Mouse (Mus musculus) left cerebral cortex, adult 6 months (tissue): ENCODE measurements around the gene Mrpl43. TPM values are rescaled to one million over a fixed set of nuclear protein-coding genes. Genes with fewer than 3 reads are reported as not detected.

Experiments
- long read RNA-seq, 2 experiments: library from polyadenylated mRNA; unstranded; transcript quantifications; one replicate each; pipeline ENCODE4 v2.0.0; 2019 to 2020
- polyA plus RNA-seq: library from polyadenylated mRNA; unstranded; fragments of <200 nt; fragmentation: Nextera tagmentation; gene quantifications from 2 replicates; pipeline ENCODE4 v1.2.3, GENCODE M21; 2021

Gene Mrpl43
- 91.6 and 91.7 TPM in 2 replicates for polyA plus RNA-seq
- long read RNA-seq, experiment 1, transcript Mrpl43-201 (3 exons, 1,398 nt): major isoform, 46 of 56 reads
- long read RNA-seq, experiment 1, partial matches to known transcripts: 0 of 56 reads
- long read RNA-seq, experiment 1, other reads (novel, unspliced or antisense): 8 of 56 reads
- long read RNA-seq, experiment 2, transcript Mrpl43-201 (3 exons, 1,398 nt): major isoform, 115 of 137 reads
- long read RNA-seq, experiment 2, partial matches to known transcripts: 3 of 137 reads
- long read RNA-seq, experiment 2, other reads (novel, unspliced or antisense): 16 of 137 reads

DNA sequence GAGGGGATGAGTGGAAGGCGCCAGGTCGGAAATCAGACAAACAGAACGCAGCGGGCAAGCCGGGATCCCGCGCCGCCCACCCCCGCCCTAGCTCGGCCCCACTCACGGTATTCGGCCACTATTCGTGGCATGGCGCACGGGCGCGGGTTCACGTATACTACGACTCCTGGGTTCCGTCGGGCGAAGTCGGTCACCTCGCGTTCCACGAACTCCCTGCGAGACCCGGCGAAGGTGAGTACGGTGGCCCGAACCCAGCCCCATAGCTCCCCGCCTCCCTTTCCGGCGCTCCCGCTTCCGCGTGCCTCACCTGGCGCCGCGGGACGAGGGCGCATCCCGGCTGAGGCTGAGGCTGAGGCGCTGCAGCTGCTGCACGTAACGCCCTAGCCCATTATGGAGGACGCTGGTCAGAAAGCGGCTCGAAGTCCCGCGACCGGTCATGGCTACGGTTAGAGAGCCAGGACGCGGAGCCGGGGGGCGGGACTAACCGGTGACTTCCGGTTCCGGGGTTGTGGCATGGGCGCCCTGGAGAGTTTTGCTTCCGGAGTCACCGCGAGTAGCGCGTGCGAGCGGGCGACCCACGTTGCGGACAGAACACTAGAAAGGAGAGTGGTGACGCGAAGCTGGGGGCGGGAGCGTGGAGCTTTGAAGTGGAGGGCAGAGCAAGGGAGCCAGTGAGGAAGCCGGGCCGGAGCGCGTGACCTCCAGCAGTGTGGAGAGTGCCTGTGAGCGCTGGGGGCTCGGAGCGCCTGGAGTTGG, at the start of gene Mrpl43:
TSS of gene Mrpl43 (minus strand) at position 486 of the 756 bp plus-strand sequence.

DNA sequence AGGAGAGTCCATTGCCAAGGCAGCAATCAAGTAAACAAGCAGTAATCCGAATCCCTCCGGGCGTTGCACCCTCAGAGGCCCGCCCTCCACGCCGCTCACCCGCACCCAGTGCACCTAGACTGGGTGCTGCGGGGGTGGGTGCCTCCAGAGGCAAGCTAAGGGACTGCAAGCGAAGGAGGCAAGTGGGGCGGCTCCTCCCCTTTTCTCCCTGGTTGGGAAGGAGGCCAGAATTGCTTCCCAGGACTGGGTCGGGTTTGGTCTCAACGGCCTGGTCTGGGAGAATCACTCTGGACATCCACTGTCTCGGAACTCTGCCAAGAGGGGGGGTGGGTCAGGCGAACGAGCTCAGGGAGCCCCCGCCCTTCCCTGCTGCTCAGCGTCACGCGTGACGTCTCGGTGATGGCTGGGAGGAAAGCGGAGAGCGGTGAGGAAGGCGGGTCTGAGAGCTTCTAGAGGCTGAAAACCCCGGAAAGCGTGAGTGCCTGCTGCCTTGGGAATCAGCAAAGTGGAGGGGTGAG, 41.2 kb upstream of the Mrpl43 start, which contains the start of gene Sfxn3:
TSS of gene Sfxn3 (plus strand) at position 87 of the 518 bp plus-strand sequence.

DNA sequence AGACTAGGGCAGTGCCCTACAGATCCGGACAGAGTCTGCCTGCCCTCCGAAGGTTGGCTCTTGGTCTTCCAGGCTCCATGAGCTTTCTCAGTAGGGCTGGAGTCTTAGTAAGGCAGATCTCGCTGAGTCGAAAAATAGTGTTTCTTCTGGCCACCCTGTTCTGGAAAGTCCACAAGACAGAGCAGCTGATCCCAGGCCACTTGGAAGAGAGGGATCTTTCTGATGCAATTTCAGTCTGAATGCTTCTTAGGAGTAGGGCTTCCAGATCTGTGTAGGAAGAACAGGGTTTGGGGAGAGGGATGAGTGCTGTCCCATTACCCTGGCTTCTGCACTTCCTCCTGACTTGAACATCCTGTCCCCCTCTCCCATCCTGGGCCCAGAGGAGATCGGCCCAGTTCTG, 39.4 kb upstream of the Mrpl43 start, which contains the start of gene Pdzd7:
TSS of gene Pdzd7 (minus strand) at position 67 of the 400 bp plus-strand sequence.

DNA sequence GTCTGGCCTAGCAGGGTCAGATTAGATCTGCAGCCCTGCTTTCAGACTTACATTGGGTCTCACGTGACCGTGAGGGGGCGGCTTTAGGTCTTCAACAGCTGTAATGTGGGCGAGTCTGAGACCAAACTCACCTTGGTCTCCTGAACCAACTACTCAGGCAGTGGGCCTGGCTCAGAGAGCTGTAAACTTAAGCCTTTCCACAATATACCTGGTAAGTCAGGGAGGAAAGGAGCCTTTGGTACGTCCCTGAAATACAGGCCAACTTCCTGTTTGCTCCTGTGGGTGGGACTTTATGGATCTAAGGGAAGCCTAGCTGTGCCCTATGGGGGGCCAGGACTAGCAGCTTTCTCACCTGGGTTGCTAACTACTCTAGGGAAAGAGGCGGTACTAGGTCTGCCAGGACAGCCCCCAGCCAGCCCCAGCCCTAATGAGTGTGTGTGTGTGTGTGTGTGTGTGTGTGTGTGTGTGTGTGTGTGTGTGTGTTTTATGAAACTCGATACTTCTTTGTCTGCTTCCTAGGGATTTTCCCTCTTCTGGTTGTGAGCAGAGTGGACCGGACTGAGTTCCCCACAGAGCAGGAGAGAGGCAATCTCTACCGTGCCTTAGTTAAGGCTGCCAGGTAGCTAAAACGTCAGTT, 8.2 kb upstream of the Mrpl43 start, which contains the start of gene Lzts2:
TSS of gene Lzts2 (plus strand) at position 80 of the 637 bp plus-strand sequence.

DNA sequence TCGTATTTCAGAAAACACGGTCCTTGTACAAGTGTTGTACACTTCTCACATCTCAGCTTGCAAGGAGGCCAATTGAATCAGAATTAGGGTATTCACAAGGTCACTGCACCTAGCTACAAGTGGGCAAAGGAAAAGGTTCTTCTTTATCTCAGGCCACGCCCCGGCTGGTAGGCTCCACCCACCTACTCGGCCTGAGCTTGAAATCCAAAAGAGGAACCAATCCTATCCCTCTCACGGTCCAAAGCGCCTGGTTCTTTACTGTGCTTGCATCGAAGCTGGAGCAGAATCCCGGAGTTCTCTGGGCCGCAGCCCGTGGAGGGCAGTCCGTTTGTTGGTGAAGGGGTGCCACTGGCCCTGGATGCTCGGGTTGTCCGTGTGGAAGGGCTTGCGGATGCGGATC, 798 bp downstream of the Mrpl43 start, which contains the start of gene Twnk:
TSS of gene Twnk (plus strand) at position 220 of the 400 bp plus-strand sequence.

DNA sequence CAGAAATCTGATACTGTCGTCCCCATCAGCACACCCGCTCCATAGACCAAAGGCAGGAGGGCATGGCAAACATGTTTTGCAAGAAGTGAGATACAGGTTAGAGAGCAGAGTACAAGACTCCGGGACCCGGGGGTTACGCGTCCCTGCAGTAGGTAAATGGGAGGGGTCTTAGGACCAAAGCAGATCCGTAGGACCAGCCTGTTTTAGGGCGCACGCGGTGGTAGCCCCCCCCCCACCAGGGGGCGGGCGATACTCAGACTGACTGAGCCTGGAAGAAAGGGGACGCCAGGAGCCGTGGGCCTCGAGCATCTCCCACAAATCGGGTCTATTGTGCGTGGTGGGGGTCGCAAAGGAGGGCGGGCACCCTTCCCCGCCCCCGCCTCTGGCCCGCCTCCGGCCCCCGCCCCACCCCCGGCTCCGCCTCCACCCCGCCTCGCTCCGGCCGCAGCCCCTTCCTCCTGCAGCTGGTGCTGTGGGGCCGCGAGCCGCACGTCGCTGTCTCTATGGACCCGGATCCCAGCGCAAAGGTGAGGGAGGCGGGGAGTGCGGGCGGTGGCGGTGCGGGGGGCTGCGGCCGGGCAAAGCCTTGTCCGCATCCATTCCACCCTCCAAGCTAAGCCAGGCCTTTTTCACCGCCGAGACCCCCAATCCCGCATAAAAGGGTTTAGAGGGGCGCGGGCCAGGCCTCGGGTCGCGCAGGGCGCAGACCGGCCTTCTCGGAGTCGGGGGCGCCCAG, 17.2 kb downstream of the Mrpl43 start, which contains the start of gene Sema4g:
TSS of gene Sema4g (plus strand) at position 271 of the 736 bp plus-strand sequence.

Other genes with a start within 250 kb of the Mrpl43 start
- gene Slf2, start 75.3 kb downstream of the Mrpl43 start, polyA plus RNA-seq: 5.7 and 7.7 TPM in 2 replicates
- gene Sema4g, start 17.3 kb downstream of the Mrpl43 start, polyA plus RNA-seq: 1.3 and 2.4 TPM in 2 replicates
- 7.2 and 8.9 TPM in 2 replicates for gene Twnk, start 779 bp downstream of the Mrpl43 start, polyA plus RNA-seq
- gene Lzts2, start 8.0 kb upstream of the Mrpl43 start, polyA plus RNA-seq: 12.8 and 21.9 TPM in 2 replicates
- 0.33 and 1.2 TPM in 2 replicates for gene Pdzd7, start 39.3 kb upstream of the Mrpl43 start, polyA plus RNA-seq
- gene Sfxn3, start 41.1 kb upstream of the Mrpl43 start, polyA plus RNA-seq: 67.6 and 69.9 TPM in 2 replicates
- 26.8 and 26.9 TPM in 2 replicates for gene Kazald1, start 68.8 kb upstream of the Mrpl43 start, polyA plus RNA-seq
- gene Tlx1, start 144.2 kb upstream of the Mrpl43 start, polyA plus RNA-seq: not detected in 2 replicates
- gene Lbx1, start 229.4 kb upstream of the Mrpl43 start, polyA plus RNA-seq: not detected in 2 replicates